Mouse (Mus musculus) lung, postnatal 0 days (tissue): ENCODE data around the gene Tnfrsf22. TPM values are rescaled to one million over a fixed set of nuclear protein-coding genes. Genes with fewer than 3 reads are reported as not detected.
A peak's percentile ranks its signal among the peaks of the same experiment; 100 is the strongest.

Experiments used
- ATAC-seq: fragments of 200-750 bp; cut with Nextera tagmentation; 2 replicates; pipeline ENCODE4 v1.8.0; 2017; ENCODE audit warnings: moderate library complexity
- DNase-seq: peaks from one replicate; pipeline ENCODE4 v3.0.0-alpha.2; 2016; ENCODE audit warnings: low spot score
- H3K27ac ChIP-seq: fragments of 300-500 bp; sonication (generic); 2 replicates; pipeline ENCODE4 v1.5.1; 2014; ENCODE audit warnings: antibody characterized with exemption, mild to moderate bottlenecking, low read length, mixed read lengths
- H3K27me3 ChIP-seq: fragments of 300-500 bp; sonication (generic); replicated peaks from 2 replicates; pipeline ENCODE4 v1.6.1; 2014; ENCODE audit warnings: low read length, mixed read lengths; ENCODE audit not compliant: insufficient read depth
- H3K36me3 ChIP-seq: fragments of 300-500 bp; sonication (generic); 2 replicates; pipeline ENCODE4 v1.6.1; 2014; ENCODE audit warnings: low read length, mixed read lengths; ENCODE audit not compliant: insufficient read depth
- H3K4me1 ChIP-seq: fragments of 300-500 bp; sonication (generic); 2 replicates; pipeline ENCODE4 v1.6.1; 2014; ENCODE audit warnings: antibody characterized with exemption, low read depth, low read length, mixed read lengths; ENCODE audit not compliant: insufficient read depth
- H3K4me2 ChIP-seq: fragments of 300-500 bp; sonication (generic); replicated peaks from 2 replicates; pipeline ENCODE4 v1.6.1; 2014; ENCODE audit warnings: low read depth, mild to moderate bottlenecking, low read length, moderate library complexity, mixed read lengths
- H3K4me3 ChIP-seq: fragments of 300-500 bp; sonication (generic); 2 replicates; pipeline ENCODE4 v1.5.1; 2014; ENCODE audit warnings: low read depth, low read length
- H3K9ac ChIP-seq: fragments of 300-500 bp; sonication (generic); replicated peaks from 2 replicates; pipeline ENCODE4 v1.6.1; 2014; ENCODE audit warnings: low read depth, mild to moderate bottlenecking
- H3K9me3 ChIP-seq: fragments of 300-500 bp; sonication (generic); 2 replicates; pipeline ENCODE4 v1.6.1; 2016; ENCODE audit warnings: low read length, mixed read lengths
- CTCF ChIP-seq: IDR thresholded peaks from 2 replicates; pipeline ENCODE4 v1.5.1; 2016; ENCODE audit warnings: antibody characterized with exemption, mild to moderate bottlenecking
- EP300 ChIP-seq: IDR thresholded peaks from 2 replicates; pipeline ENCODE4 v1.6.1; 2016; ENCODE audit warnings: antibody characterized with exemption, mild to moderate bottlenecking, control low read depth
- WGBS: fragments of 180-500 bp; shearing (Covaris S2); extraction: QIAGEN DNeasy Blood & Tissue Kit; methylation state at CpG from one replicate; pipeline ENCODE4 v1.1.7; 2014; 5-methylcytosine and 5-hydroxymethylcytosine counted together
- polyA plus RNA-seq: library from polyadenylated mRNA; unstranded; fragments of >200 nt; fragmentation: Nextera tagmentation; extraction: Ambion mirVana; gene quantifications from 2 replicates; pipeline ENCODE4 v1.2.1, GENCODE M21; 2015

Gene Tnfrsf22
- polyA plus RNA-seq, 1 experiment from 2014 or later, result 4.6 TPM

GRCm38 (mm10) chr7:143601705-143602104, 47.8 kb downstream of the Tnfrsf22 start:
- ATAC-seq (no peak), DNase-seq (no peak)
- Histone ChIP-seq H3K27me3 (no peaks in the 10 kb centered on the region), H3K9me3 (no peaks in the 10 kb centered on the region), H3K27ac (no peak overlapping the region), H3K4me1 (peaks cover 2% of the 10 kb centered on the region; the same call in 1 of the 2 replicates), H3K36me3 (no peaks in the 10 kb centered on the region), H3K4me2 (no peak overlapping the region), H3K9ac (no peak overlapping the region), H3K4me3 (no peak overlapping the region)
- TF ChIP-seq EP300 (no peak), CTCF (peak; percentile 33)
- 85% methylated on average over 2 of the region's 2 CpGs for WGBS

DNA sequence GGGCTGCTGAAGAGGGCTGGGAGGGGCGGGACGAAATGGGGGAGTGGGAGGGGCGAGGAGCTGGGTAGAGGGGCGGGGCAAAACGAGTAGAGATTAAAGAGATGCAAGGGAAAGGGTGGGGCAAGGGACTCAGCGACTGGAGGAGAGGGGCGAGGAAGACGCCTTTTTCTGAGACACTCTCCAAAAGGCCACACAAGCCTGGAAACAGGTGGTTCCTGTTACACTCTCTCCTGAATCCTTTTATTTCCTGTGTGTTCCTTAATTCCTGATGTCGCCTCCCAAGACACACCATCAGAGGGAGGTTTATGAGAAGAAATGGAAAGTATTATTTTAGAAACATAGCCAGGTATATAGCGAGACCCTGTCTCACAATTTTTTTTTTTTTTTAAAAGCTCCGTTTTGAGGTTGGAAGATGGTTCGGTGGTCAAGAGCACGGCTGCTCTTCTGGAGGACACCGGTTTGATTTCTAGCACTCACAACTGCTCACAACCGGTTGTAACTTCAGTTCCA, 49.2 kb downstream of the Tnfrsf22 start:
- TF ChIP-seq EP300, result no peak
- no peak for TF ChIP-seq CTCF
- DNase-seq (no peak), ATAC-seq (no peak)
- Histone ChIP-seq H3K4me3 (peak overlapping the region; percentile 85), H3K36me3 (no peaks in the 10 kb centered on the region), H3K4me2 (peak overlapping the region; percentile 89), H3K4me1 (peaks cover 2% of the 10 kb centered on the region; the same call in 1 of the 2 replicates), H3K9ac (no peak overlapping the region), H3K27ac (no peak overlapping the region), H3K27me3 (no peaks in the 10 kb centered on the region), H3K9me3 (no peaks in the 10 kb centered on the region)
- 9% methylated on average over 15 of the region's 15 CpGs for WGBS

- WGBS, result 2% methylated on average over 35 of the region's 35 CpGs
- peak within 1 kb of the TSS; percentile 89 for H3K4me2 ChIP-seq
- DNase-seq (peak; percentile 98), ATAC-seq (peak; percentile 99)
- H3K36me3 ChIP-seq, result no peaks in the 10 kb centered on the region
- peak within 1 kb of the TSS; percentile 85 for H3K4me3 ChIP-seq
- H3K9me3 ChIP-seq, result no peaks in the 10 kb centered on the region
- H3K9ac ChIP-seq, result peak within 1 kb of the TSS; percentile 80
- H3K27me3 ChIP-seq, result no peaks in the 10 kb centered on the region
- H3K27ac ChIP-seq, result peak within 1 kb of the TSS; percentile 59
- no peak for TF ChIP-seq EP300
- no peak for TF ChIP-seq CTCF
- H3K4me1 ChIP-seq, result peaks cover 2% of the 10 kb centered on the region; the same call in 1 of the 2 replicates
These were observed 49.8 kb downstream of the Tnfrsf22 start, which contains the start of gene Cars for GRCm38 (mm10) chr7:143599428-143600230. Gene Cars (minus strand): TSS chr7:143600090.

DNA sequence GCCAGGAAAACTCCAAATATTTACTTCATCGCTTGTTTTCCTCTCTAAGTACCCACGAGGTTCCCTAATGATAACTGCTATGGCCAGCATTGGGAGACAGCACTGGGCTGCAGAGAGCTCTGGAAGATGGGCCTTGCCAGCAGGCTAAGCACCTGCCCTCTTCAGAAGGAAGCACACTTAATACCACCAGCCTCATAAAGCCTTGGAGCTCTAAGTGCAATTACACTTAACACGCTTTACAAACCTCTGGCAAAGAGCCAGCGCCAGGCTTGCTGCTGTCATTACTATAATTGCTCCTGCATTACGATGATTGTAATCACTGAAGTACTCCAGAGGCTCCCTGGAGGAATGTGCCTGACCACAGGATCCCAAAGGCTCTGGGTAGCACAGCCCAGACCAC, 54.6 kb downstream of the Tnfrsf22 start:
- no peak overlapping the region for H3K27ac ChIP-seq
- H3K36me3 ChIP-seq, result no peaks in the 10 kb centered on the region; the same call in 1 of the 2 replicates
- TF ChIP-seq EP300, result no peak
- no peak for ATAC-seq
- WGBS, result 52% methylated on average over 5 of the region's 5 CpGs
- H3K27me3 ChIP-seq, result no peaks in the 10 kb centered on the region
- no peaks in the 10 kb centered on the region for H3K9me3 ChIP-seq
- no peak overlapping the region for H3K4me2 ChIP-seq
- H3K9ac ChIP-seq, result no peak overlapping the region
- no peak overlapping the region for H3K4me3 ChIP-seq
- peaks cover 2% of the 10 kb centered on the region; the same call in 1 of the 2 replicates for H3K4me1 ChIP-seq
- DNase-seq, result no peak

- Histone ChIP-seq H3K36me3 (peaks cover 11% of the 10 kb centered on the region), H3K27me3 (no peaks in the 10 kb centered on the region), H3K9ac (no peak overlapping the region), H3K4me1 (no peaks in the 10 kb centered on the region), H3K4me2 (no peak overlapping the region), H3K9me3 (no peaks in the 10 kb centered on the region), H3K4me3 (no peak overlapping the region), H3K27ac (no peak overlapping the region)
- ATAC-seq, result no peak
- no peak for DNase-seq
- 91% methylated on average over 10 of the region's 10 CpGs for WGBS
- no peak for TF ChIP-seq EP300
- TF ChIP-seq CTCF, result no peak
These were observed 57.2 kb downstream of the Tnfrsf22 start for GRCm38 (mm10) chr7:143592255-143592654.

- Histone ChIP-seq H3K27me3 (no peaks in the 10 kb centered on the region), H3K9me3 (no peaks in the 10 kb centered on the region), H3K4me1 (no peaks in the 10 kb centered on the region), H3K4me2 (no peak overlapping the region), H3K36me3 (peaks cover 32% of the 10 kb centered on the region), H3K4me3 (no peak overlapping the region), H3K9ac (no peak overlapping the region), H3K27ac (no peak overlapping the region)
- no peak for ATAC-seq
- 84% methylated on average over 4 of the region's 4 CpGs for WGBS
- no peak for DNase-seq
- TF ChIP-seq CTCF, result no peak
- TF ChIP-seq EP300, result no peak
These were observed 61.5 kb downstream of the Tnfrsf22 start for GRCm38 (mm10) chr7:143588006-143588405.
